Mouse (Mus musculus): Measurements from ENCODE around the gene Nxph1.

DNA sequence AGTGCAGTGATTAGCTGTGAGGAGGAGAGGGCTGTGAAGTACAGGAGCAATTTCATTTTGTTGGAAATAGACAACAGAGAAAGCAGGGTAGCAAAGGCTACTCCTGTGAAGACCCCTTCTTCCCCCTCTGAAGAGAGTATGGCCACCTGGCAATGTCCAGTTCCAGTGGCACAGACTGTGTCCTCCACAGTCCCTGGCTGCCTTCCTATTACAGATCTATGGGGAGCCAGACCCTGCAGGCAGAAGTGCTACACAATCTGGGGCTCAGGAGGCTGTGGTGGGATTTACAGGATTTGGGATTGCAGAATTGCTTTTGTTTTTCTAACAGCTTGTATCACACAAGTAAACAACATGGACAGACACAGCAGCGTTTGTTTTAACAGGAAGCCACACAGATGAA, 94.2 kb downstream of the Nxph1 start:
- TF ChIP-seq CTCF (IDR thresholded peaks at IDR 0.05; ENCODE audit: low read depth) (no peak), EP300 (optimal IDR thresholded peaks at IDR 0.05) (no peak)
